Mouse (Mus musculus) kidney, postnatal 4 days (tissue): ENCODE results near the gene Mtln.

Experiments used
- DNase-seq, 2 experiments: peaks; one replicate each; pipeline ENCODE4 v3.0.0; 2021; ENCODE audit warnings: mixed read lengths in 2 of 2

Gene Mtln

DNA sequence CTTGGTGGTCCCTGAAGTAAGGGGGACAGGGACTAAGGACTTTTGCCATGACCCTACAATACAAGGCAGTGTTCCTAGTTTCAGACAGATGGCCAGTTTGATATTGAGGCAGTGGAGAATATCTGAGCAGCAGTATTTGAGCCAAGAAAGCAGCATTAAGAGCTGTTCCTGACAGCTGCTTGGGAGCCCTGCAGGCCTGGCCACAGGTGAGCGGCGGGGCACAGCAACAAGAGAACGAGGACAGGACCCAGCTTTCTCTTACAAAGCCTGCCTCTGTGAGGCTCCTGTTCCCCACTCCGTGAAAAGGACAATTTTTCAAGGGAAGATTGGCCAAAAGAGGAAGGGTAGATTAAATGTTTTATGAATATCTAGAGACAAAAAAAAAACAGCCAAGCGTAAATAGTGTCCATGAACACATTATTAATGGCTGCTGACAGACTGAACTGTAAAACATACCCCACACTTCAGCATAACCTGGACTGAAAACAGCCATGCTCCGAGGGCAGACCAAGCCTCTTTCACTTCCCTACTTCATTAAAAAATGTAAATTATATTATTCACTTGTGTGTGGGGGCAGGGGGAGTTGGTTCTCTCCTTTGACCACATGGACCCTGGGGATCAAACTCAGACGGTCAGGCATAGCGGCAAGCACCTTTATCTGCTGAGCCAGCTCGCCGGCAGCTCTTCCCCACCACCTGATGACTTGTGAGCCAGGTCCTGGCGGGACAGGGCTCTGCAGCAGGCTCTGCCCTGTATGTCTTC is 40.3 kb downstream of the Mtln start:
- no peak for DNase-seq

DNA sequence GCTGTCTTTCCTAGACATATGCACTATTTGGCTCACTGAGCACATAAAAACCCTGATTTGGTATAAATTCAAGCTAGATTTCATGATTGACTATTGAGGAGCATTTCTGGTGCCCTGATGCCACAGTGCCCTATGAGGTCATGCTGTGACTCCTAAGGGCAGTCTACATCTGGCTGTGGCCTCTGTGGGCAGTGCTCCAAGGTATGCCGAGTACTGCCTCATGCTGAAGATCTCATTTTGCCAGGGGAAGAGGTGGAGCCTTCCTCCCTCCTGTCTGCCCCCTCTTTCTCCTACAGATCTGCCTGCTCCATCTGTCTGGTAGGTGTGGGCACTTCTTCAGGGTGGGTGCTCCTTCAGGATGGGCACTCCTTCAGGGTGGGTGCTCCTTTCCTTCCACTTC is 42.9 kb downstream of the Mtln start:
- DNase-seq = no peak

DNA sequence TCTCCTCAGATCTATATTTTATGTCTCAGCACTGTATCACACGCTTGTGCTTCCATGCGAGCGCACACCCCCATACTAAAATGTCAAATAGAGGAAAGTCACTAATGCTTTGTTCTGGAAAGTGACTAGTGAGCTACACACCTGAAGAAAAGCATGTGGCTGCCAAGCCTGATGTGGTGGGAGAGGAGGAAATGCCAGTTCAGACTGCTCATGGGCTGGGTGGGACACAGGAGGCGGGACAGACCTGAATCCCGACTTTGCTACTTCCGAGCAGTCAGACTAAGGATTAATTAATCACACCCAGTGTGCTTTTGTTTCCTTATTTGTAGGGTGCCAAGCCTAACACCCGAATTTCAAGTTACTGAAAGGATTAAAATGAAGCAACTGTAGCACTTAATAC is 44.0 kb downstream of the Mtln start:
- no peak for DNase-seq

DNA sequence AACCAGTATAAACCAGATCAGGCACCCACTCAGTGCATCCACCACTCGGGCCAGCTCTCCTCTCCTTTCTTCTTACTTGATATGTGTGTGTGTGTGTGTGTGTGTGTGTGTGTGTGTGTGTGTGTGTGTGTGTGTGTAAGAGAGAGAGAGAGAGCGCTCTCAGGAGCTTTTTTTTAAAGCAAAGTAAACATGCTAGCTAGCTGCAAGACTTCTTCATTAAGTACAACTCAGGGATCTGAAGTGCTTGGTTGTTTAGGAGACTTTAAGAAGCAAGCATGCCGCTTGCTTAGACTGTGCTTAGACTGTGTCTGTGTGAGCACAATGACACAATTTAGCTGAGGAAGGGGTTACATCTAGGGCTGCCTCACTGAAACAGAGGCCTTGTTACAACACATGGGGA is 49.7 kb downstream of the Mtln start:
- DNase-seq = no peak
